Mouse (Mus musculus) telencephalon, adult 2 months (tissue): ENCODE data around the gene St3gal4.

Experiments
- DNase-seq: peaks from one replicate; pipeline ENCODE4 v3.0.0-alpha.2; 2011; ENCODE audit warnings: low read depth, low spot score

St3gal4 gene

DNA sequence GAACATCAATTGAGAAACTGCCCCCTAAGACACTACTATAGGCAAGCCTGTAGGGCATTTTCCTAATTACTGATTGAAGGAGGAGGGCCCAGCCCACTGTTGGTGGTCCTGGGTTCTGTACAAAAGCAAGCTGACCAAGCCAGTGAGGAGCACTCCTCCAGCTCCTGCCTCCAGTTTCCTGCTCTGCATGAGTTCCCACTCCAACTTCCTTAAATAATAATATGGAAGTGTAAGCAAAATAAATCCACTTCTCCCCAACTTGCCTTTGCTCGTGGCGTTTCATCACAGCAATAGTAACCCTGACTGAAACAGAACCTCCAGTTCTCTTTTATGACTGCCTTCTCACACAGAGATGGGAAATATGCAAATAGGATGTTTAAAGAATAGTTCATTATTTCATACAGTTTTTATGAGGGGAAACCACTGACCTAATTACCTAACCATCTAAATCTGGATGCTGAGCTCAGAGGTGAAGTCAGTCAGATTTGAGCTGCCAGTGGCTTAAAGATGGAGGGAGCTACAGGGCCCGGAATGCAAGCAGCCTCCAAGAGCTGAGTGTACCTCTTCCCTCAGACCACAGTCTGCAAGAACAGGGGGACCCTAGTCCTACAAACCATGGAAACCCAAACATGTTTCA, 69.1 kb downstream of the St3gal4 start:
- DNase-seq, result no peak

DNA sequence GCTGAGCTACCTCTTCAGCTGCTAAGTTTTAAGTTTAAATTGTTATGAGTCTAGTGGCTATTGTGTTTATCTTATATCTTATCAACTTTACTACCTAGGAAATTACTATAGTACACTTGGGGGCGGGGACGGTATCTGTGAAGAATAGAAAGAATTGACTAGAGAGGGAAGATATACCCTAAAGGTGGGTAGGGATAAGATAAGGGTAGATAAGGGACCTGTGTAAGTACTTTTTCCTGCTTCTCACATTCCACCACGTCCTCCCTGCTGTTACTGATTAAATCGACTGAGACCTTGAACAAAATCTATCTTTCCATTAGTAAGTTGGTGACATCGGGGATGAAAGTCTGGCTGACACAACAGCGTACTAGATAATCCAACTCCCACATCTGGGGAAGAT, 70.6 kb downstream of the St3gal4 start:
- DNase-seq, result no peak

DNA sequence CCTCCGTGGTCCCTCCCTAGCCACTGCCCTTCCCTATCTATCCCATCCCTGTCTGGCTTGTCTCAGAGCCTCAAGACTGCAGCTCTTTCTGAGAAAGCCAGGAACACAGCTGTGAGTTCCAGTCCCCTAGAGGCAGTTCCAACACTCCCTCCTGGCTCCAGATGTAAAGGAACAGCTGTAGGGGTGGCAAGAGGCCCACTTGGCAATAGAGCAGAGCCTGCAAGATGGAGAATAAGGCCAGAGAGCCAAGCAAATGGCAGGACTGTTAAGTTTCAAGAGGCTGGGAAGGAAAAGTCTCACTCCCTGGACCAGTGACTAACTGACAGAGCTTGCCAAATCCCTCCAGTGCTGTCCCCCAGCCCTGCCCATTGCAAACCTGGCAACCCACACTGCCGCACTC, 73.3 kb downstream of the St3gal4 start:
- DNase-seq, result no peak

DNA sequence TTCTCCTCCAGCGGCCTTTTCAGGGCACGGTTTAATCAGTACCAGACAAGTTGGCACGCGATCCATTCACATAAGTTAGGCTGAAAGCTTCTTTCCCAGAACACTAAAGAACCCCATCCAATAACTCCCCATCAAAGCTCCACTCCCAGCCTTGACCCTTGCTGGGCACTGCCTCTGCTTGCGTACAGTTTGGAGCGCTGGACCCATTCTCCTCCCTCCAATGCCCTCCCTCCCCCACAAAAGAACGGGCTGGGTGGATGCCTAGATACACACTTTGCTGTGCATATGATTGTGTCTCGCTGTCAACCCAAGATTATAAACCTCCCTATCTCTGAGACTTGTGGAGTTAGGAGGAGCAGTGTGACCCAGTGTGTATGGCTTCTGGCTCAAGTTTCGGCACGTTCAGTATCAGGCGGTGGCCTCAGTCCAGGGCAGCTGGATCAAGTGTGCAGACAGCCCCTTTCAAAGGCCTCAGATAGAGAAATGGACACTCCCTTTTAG, 74.0 kb downstream of the St3gal4 start:
- DNase-seq, result no peak

DNA sequence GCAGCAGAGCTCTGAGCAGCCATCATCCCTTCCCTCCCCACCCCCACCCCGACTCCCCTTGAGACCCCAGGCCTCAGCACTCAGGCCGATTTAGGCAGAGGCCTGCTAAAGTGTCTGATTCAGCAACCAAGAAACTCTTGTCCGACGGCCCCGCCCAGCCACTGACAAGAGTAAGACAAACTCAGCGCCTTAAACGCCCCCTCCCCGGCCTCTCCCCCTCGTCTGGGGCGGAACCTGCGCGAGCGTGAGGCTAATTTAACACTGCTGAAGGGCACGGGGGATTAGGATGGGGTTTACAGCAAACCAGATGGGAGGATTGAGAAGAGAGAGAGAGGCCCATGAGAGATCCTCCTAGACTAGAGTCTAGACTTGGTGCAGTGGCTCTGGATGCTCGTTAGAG, 74.6 kb downstream of the St3gal4 start:
- no peak for DNase-seq

DNA sequence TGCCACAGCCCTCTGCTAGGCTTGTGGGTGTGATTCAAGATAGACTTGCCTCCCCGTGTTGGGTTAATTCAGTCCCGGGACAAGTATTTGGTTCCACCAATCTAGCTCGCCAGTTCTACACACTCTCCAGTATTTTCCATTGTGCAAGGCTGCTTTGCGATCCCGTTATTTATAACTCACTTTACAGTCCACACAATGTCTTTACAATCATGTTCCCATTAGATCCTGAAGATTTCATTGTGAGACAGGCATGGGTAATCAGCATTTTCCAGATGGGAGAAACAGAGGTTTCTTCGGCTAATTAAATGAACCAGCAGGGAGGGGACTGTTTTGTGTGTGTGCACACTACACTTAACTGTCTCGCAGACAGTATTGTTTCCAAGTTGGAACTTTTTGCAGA, 75.4 kb downstream of the St3gal4 start:
- DNase-seq, result no peak

DNA sequence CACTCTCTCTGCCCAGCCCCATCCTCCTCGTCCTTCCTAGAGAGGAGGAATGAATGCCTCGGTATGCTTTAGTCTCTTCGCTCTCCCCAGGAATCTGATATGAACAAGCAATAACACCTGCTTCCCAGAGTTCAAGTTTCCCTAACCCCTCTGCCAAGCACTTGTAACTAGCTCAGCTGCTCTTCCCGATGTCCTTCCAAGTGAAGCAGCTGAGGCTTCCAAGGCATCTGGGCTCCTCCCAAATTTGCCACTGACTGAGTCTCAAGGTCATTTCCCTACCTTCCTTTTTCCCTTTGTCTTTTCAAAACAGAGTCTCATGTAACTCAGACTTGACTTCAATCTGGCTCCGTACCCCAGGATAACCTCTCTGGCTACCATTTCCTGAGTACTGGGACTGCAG, 77.6 kb downstream of the St3gal4 start:
- DNase-seq, result no peak

DNA sequence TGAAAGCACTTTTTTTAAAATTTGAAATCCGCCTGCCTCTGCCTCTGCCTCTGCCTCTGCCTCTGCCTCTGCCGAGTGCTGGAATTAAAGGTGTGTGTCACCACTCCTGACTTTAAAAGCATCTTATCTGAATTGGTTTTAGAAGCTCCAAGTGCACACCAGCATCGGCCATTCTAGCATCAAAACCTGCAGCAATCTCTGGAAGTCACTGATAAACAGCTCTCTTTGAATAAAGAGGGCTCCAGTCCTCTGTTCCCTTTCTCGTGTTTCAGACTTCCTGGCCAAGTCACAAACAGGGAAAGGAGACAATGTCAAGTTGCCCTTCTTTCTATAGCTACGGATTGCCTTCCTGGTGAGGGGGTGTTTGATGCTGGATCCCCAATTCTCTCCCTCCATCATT, 79.2 kb downstream of the St3gal4 start:
- DNase-seq, result no peak

DNA sequence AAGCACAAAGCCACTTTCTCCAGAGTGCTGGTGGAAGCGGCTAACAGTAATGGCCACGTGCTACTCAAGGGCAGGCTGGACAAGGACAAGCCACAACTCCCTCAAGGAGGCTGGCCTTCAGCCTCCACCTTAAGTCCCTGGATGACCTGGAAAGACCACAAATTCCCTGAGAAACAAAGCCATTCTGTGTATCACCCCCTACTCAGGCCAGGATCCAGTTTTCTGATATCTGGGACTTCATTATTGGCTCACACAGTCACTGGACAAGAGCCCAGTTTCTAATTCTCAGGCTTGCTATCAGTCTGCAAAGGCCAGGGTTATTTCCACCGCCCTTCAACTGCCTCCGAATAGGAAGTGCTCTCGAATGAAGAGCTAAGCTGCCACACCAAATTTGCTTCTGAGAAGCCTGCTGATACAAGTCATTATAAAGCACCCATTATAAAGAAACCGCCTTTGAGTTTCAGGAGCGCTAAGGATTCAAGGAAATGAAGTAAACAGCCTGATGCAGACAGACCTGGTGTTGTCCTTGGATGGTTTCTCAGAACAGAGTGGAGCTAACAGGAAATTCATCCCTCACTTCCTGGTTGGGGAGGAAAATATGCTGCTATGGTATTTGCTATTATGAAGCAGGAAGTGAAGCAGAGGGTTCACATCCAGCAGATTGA, 80.0 kb downstream of the St3gal4 start:
- no peak for DNase-seq

DNA sequence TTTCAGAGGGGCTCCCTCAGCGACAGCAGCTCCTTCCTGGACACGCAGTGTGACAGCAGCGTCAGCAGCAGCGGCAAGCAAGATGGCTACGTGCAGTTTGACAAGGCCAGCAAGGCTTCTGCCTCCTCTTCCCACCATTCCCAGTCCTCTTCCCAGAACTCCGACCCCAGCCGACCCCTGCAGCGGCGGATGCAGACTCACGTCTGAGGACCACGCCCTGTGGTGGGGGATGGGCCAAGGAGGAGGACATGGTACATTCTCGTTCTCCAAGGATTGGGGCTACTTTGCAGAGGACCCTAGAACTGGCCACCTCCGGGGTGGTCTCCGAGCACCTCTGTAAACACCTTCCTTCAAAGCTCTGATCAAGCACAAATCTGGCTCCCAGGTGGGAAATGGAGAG, 84.0 kb downstream of the St3gal4 start:
- no peak for DNase-seq

DNA sequence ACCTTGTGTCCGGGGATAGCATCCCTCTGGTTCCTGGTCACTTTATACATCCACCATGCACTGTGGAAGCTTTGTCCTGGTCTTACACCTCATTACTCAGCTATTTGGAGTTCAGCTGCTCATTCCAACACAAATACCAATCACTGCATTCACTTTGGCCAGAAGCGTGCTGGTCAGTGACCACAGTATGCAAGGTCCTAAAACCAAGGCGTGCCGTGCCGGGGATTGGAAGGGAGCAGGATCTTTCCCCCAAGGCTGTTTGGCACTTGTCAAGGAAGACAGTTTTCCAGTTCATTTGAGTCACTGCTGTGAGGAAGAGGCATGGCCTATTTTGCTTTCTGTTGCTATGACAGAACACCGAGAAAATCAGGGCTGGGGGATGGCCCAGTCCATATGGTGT, 86.6 kb downstream of the St3gal4 start:
- no peak for DNase-seq

DNA sequence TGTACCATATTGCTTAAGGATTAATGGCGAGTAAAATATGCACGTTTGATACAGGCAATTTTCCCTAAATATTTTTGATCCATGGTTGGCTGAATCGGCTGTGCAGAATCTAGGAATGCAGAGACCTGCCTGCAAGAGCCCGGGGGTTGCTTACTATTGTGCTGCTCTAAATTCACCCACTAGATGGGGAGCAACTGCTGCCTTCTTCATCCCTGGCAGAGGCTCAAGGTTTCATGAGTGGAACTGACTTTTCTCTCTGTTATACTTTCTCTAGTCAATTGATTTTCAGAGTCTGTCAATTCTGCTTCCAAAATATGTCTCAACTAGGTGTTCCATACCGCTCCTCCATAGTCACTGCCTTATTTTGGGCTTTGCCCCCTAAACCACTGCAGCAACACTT, 88.2 kb downstream of the St3gal4 start:
- no peak for DNase-seq

DNA sequence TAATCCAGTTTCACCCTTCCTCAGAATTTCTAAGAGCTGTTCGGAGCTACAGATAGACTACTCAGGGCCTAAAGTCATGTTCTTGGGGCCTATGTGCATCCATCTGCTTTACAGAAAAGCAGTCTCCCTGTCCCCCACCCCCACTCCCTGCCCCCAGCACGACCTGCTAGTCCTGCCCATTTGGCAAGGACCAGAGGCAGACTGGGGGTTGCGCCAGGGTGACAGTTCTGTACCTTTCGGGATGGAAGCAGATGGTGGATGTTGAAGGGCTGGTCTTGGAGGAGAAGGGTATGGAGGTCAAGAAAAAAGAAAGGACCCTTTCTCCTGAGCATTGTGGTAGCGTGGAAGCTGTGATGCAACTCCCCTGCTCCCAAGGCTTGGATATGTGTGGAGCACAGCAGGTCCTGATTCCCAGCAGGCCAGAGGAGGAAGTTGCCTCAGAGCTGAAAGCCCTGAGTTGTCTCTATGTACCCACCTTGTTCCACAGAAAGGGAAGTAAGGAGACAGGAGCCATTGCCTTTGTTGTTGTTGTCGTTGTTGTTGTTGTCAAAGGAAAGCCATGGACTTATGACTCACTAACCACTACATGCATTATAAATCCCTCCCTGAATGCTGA, 91.6 kb downstream of the St3gal4 start:
- no peak for DNase-seq

DNA sequence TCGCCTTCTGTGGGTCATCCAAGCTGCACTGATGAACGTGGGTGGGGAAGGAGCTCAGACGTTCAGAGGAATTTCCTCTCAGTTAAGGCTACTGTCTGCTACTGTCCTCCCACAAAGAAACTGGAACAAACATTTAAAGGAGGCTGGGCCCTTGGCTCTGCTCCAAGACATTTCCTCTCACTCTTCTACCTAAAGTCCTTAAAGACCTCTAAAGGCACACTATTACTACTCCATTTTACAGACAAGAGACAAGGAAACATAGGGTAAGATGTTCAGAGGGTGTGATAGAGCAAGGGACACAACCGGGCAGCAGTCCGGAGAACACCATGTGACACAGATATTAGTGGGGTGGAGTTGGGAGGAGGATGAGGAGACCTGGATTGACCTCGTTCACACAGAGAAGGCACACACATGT, 92.2 kb downstream of the St3gal4 start:
- DNase-seq, result no peak

DNA sequence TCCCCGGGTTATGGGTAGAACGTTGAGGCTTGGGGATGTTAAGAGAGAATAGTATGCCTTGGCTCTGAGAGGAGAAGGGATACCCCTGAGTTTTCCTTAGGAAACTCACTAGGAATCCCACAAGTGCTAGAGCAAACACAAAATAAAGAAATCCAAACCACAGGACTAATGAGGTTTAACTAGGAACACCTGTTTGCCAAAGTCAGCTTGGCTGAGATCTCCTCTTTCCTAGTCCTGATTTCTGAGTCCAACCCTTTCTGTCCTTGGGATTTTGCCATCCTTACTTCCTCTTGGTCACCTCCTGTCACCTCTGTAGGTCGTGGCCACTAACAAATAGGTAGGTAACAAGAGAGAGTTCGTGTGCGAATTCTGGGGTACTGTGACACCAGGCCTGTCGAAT, 92.8 kb downstream of the St3gal4 start:
- DNase-seq, result no peak

DNA sequence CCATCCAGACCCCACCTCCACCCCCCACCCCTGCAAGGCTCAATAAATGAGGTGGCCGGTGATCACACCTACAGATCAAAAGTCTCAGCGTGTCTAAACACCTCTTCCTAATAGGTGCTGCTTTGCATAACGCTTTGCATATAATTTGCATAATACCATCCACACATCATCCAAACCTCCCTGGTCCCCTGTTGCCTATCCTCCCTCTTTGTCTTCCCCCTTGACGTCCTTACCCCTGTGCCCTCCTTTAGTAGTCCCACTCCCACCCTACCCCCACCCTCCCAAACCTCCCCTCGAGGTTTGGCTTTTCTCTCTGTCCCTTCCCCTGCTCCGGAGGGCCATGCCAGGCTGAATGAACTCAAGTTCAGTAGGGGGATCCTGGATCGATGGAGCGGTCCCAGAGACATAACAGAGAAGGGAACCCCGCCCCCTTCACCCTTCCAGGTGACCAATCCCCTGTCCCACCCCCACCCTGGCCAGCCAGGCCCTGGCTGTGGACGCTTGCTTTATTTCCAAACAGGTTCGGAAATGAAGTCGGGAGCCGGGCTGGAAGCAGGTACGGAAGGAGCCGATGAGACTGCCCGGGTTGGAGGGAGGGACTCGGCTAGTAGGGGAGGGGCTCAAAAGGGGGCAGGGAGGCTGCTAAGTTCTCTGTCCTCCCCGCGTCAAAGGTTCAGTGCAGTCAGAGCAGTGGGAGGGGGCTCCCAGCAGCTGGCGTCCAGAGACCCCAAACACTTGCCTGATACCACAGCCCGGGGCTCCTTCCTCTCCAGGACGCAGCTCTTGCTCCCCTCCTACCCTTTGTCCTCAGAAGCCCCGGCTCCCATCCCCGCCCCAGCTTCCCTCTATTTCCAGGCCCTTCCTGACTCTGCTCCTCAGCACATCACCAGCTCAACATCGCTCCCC, 94.2 kb downstream of the St3gal4 start:
- no peak for DNase-seq

DNA sequence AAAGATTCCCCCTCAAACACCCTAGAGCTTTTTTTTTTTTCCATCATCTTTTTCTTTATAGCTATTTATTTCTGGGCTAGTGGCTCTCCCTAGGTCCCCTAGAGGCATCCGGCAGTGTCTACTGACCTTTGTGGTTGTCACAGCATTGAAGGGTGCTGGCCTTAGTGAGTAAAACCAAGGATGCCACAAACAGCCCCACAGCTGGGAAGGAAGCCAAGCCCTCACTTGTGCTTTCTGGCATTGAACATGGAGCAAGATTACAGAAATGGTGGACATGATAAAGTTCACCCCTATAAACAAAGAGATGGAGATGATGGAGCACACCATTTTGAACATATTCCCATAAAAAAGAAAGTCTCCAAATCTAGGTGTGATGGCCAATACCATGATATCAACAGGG, 97.3 kb downstream of the St3gal4 start:
- DNase-seq, result no peak

DNA sequence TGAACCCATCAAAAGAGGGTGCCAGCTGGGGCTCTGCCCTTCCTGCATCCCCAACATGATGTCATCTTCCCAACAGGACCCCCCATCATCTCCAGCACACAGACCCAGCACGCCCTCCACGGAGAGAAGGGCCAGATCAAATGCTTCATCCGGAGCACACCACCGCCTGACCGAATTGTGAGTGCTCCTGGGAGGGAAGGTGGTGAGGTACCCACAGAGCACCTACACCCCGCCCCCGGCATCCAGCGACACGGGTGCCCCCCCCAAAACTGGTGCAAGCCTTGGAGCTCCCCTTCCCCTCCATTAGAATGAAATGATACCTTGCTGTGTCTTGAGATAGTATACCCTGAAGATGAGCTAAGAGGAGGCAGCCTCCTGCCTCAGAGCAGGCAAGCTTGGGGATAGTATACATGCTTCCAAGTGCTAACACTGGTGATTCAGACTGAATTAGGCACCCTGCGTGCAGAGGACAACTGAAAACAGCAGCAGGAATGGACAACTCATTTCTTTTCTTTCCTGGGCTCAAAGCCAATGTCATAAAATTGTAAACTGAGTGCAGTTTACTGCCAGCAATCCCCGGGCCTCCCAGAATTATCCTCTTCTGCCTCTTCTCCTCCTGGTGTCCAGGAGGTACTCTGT, 98.9 kb downstream of the St3gal4 start:
- no peak for DNase-seq

DNA sequence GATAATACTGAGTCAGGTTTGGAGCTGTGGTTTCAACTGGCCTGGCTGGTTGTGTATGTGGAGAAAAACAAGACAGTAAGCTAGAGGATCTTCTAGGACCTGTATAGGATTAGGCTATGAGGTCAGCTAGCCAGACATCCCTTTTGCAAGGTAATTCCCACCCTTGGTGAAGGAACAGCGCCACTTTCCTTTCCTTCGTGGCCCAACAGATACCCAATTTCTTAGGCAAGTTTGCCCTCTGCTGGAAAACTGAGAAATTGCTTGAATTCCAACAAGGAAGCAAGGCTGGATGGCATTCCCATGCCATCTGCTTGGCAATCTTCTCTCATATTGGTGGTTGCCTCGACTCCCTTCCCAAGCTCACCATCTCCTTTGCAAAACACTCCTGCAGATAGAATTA, 99.7 kb downstream of the St3gal4 start:
- peak; percentile 69 for DNase-seq

DNA sequence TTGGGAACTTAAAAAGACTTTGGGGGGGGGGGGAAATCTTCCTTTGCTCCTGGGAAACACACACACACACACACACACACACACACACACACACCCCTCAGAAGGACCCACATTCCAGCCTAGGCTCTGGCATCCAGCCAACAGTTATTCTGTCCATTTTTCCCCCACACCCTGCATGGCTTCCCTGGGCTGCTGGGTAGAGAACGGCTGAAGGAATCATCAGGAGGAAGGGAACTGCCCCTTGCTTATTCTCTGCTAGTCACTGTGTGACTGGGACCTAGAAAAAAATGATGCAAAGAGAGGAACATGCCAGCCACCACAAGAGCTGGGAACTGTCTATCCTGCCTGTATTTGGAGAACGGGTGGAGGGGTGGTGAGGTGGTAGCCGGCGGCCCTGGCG, 101.0 kb downstream of the St3gal4 start:
- no peak for DNase-seq

DNA sequence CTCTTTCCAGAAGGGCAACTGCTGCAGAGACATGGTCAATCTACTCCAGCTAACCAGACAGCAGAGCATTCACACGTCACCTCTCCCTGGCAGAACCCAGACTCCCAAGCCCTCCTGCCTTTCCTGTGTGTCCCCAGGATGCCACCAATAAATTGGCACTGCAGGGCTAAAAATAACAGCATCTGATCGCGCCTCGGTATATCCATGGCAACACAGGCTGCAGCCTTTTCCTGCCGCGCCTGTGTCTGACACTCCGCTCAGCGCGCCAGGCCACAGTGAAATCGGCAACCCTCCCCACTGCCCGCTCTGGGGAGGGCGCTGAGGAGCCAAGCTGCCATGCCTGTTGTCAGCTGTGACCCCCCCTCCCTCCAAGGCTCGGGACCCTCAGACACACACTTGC, 101.5 kb downstream of the St3gal4 start:
- peak; percentile 76 for DNase-seq

DNA sequence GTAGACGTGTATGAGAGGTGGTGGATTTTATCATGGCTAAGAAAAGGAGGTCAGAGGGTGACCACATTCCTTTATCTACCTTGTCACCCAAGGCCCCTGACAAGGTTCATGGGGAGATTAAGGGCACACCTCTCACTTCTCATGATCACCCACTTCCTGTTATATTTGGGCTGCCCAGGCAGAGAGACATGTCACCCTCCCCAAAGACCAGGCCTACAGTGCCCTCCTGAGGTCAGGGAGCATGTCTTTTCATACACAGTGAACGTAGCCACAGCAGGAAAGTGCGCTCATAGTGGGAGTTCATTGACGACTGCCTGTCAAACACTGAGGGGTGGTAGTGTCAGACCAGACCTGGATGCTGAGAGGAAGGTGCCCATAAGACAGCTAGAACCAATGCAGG, 102.3 kb downstream of the St3gal4 start:
- no peak for DNase-seq
